8 mouse cellular contexts compared by ENCODE assay signal in genomic region chr6:48626984-48627383, GRCm38 (mm10). TPM values are rescaled to one million over a fixed set of nuclear protein-coding genes. Genes with fewer than 3 reads are reported as not detected.
DNase-seq lines count a peak whose midpoint lies in the region; ATAC-seq and TF ChIP-seq lines count a peak whose summit lies in the region.

No protein-coding gene starts in this region.

- H3K36me3 ChIP-seq in embryonic facial prominence, embryonic 13.5 days, result peaks cover 2% of the 10 kb centered on the region; the same call in 1 of the 2 replicates
- 0 out of 2 replicates have a peak, but pooled peaks cover under 1% of the 10 kb centered on the region for H3K36me3 ChIP-seq in heart, embryonic 10.5 days
- peaks cover 2% of the 10 kb centered on the region; the same call in 1 of the 2 replicates for H3K36me3 ChIP-seq in limb, embryonic 13.5 days
- H3K36me3 ChIP-seq in midbrain, postnatal 0 days (ENCODE audit: insufficient read depth, low read length), result no peaks in the 10 kb centered on the region; the same call in 1 of the 2 replicates

- WGBS in embryonic facial prominence, embryonic 13.5 days, result under 1% methylated on average over 32 of the region's 32 CpGs
- WGBS in heart, embryonic 10.5 days, result under 1% methylated on average over 32 of the region's 32 CpGs
- under 1% methylated on average over 32 of the region's 32 CpGs for WGBS in limb, embryonic 13.5 days
- under 1% methylated on average over 32 of the region's 32 CpGs for WGBS in midbrain, postnatal 0 days

- H3K4me2 ChIP-seq in embryonic facial prominence, embryonic 13.5 days, result peak overlapping the region; percentile 87
- H3K4me2 ChIP-seq in limb, embryonic 13.5 days (replicated peaks), result peak overlapping the region; percentile 86
- peak overlapping the region; percentile 81 for H3K4me2 ChIP-seq in midbrain, postnatal 0 days (ENCODE audit: low read depth, low read length, poor library complexity, severe bottlenecking)

- H3K9me3 ChIP-seq in embryonic facial prominence, embryonic 13.5 days, result no peaks in the 10 kb centered on the region
- H3K9me3 ChIP-seq in heart, embryonic 10.5 days, result no peaks in the 10 kb centered on the region
- no peaks in the 10 kb centered on the region for H3K9me3 ChIP-seq in limb, embryonic 13.5 days
- H3K9me3 ChIP-seq in midbrain, postnatal 0 days (ENCODE audit: low read length), result no peaks in the 10 kb centered on the region

- no peak overlapping the region for H3K27ac ChIP-seq in embryonic facial prominence, embryonic 13.5 days
- peak overlapping the region; percentile 73 for H3K27ac ChIP-seq in heart, embryonic 10.5 days
- H3K27ac ChIP-seq in limb, embryonic 13.5 days, result no peak overlapping the region
- no peak overlapping the region; the same call in 1 of the 2 replicates for H3K27ac ChIP-seq in midbrain, postnatal 0 days (ENCODE audit: low read depth, low read length)

- H3K27me3 ChIP-seq in embryonic facial prominence, embryonic 13.5 days, result peaks cover 60% of the 10 kb centered on the region
- peaks cover 63% of the 10 kb centered on the region for H3K27me3 ChIP-seq in heart, embryonic 10.5 days (ENCODE audit: insufficient read depth, poor library complexity, severe bottlenecking)
- H3K27me3 ChIP-seq in limb, embryonic 13.5 days, result peaks cover 68% of the 10 kb centered on the region
- H3K27me3 ChIP-seq in midbrain, postnatal 0 days (ENCODE audit: insufficient read depth, low read length), result 0 out of 2 replicates have a peak, but pooled peaks cover 7% of the 10 kb centered on the region

- peak; percentile 36; the same call in 1 of the 2 replicates for TF ChIP-seq CTCF in midbrain, postnatal 0 days (IDR thresholded peaks at IDR 0.05)

- peaks cover 20% of the 10 kb centered on the region for H3K4me1 ChIP-seq in embryonic facial prominence, embryonic 13.5 days
- peaks cover 26% of the 10 kb centered on the region for H3K4me1 ChIP-seq in heart, embryonic 10.5 days
- H3K4me1 ChIP-seq in limb, embryonic 13.5 days, result peaks cover 23% of the 10 kb centered on the region
- H3K4me1 ChIP-seq in midbrain, postnatal 0 days (ENCODE audit: insufficient read depth, low read length), result peaks cover 16% of the 10 kb centered on the region

- peak overlapping the region; percentile 71 for H3K9ac ChIP-seq in embryonic facial prominence, embryonic 13.5 days
- peak overlapping the region; percentile 66 for H3K9ac ChIP-seq in limb, embryonic 13.5 days
- H3K9ac ChIP-seq in midbrain, postnatal 0 days (replicated peaks; ENCODE audit: low read length, poor library complexity, severe bottlenecking), result peak overlapping the region; percentile 63

- ATAC-seq in embryonic facial prominence, embryonic 13.5 days (ENCODE audit: insufficient number of reproducible peaks, insufficient read depth, low FRiP score, low TSS enrichment, low read depth), result no peak
- peak; percentile 49; the same call in 1 of the 2 replicates for ATAC-seq in limb, embryonic 13.5 days (ENCODE audit: low FRiP score, low read depth)
- peak; percentile 64; the same call in 1 of the 2 replicates for ATAC-seq in midbrain, postnatal 0 days (ENCODE audit: low FRiP score)

- H3K4me3 ChIP-seq in embryonic facial prominence, embryonic 13.5 days, result peak overlapping the region; percentile 54
- peak overlapping the region; percentile 67 for H3K4me3 ChIP-seq in heart, embryonic 10.5 days
- H3K4me3 ChIP-seq in limb, embryonic 13.5 days, result peak overlapping the region; percentile 53
- H3K4me3 ChIP-seq in midbrain, postnatal 0 days (ENCODE audit: low read depth, low read length), result peak overlapping the region; percentile 53

- DNase-seq in A20 (ENCODE audit: low read depth, low spot score), result peak; percentile 72
- peak; percentile 78 for DNase-seq in adrenal gland, postnatal 14 days
- DNase-seq in heart, embryonic 10.5 days (ENCODE audit: low spot score), result no peak
- peak; percentile 81 to 82 for DNase-seq in kidney, adult 8-10 months
- peak; percentile 72 for DNase-seq in midbrain, postnatal 0 days (ENCODE audit: low spot score)
- DNase-seq in thymus, postnatal 0 days (ENCODE audit: low spot score), result peak; percentile 48

RNA-seq across cellular contexts. Expression of gene AI854703, which starts 0.4 kb away (rescaled TPM):
- total RNA-seq in adrenal gland, postnatal 14 days (2021), result 1.8 and 3.1 TPM in 2 replicates
- 1.3 and 1.5 TPM in 2 replicates for polyA plus RNA-seq in embryonic facial prominence, embryonic 13.5 days (2015; fragmentation: Nextera tagmentation; extraction: Ambion mirVana)
- 0.90 and 1.6 TPM in 2 replicates for polyA plus RNA-seq in heart, embryonic 10.5 days (2016; fragmentation: Nextera tagmentation; extraction: Ambion mirVana)
- polyA plus RNA-seq in limb, embryonic 13.5 days (2015; fragmentation: Nextera tagmentation; extraction: Ambion mirVana), result 0.75 and 0.89 TPM in 2 replicates
- total RNA-seq in midbrain, postnatal 0 days (2014; rRNA removed), result 51.7 and 57.1 TPM in 2 replicates
- 28.5 and 30.2 TPM in 2 replicates for polyA plus RNA-seq in midbrain, postnatal 0 days (2015; fragmentation: Nextera tagmentation; extraction: Ambion mirVana)
- polyA plus RNA-seq in thymus, postnatal 0 days (2015; fragmentation: Nextera tagmentation; extraction: Ambion mirVana), result 2.0 and 2.3 TPM in 2 replicates

RNA-seq across cellular contexts. Expression of gene Gimap8, which starts 20.1 kb away (rescaled TPM):
- 12.1 and 20.4 TPM in 2 replicates for total RNA-seq in adrenal gland, postnatal 14 days (2021)
- 0.46 and 0.98 TPM in 2 replicates for polyA plus RNA-seq in embryonic facial prominence, embryonic 13.5 days (2015; fragmentation: Nextera tagmentation; extraction: Ambion mirVana)
- polyA plus RNA-seq in heart, embryonic 10.5 days (2016; fragmentation: Nextera tagmentation; extraction: Ambion mirVana), result 0.70 and 0.87 TPM in 2 replicates
- polyA plus RNA-seq in limb, embryonic 13.5 days (2015; fragmentation: Nextera tagmentation; extraction: Ambion mirVana), result 0.70 and 0.86 TPM in 2 replicates
- 0.60 and 0.76 TPM in 2 replicates for total RNA-seq in midbrain, postnatal 0 days (2014; rRNA removed)
- polyA plus RNA-seq in midbrain, postnatal 0 days (2015; fragmentation: Nextera tagmentation; extraction: Ambion mirVana), result 0.45 and 0.53 TPM in 2 replicates
- 11.8 and 12.8 TPM in 2 replicates for polyA plus RNA-seq in thymus, postnatal 0 days (2015; fragmentation: Nextera tagmentation; extraction: Ambion mirVana)

RNA-seq across cellular contexts. Expression of gene Zfp775, which starts 25.1 kb away (rescaled TPM):
- 7.7 and 8.9 TPM in 2 replicates for total RNA-seq in adrenal gland, postnatal 14 days (2021)
- 5.4 and 9.8 TPM in 2 replicates for polyA plus RNA-seq in embryonic facial prominence, embryonic 13.5 days (2015; fragmentation: Nextera tagmentation; extraction: Ambion mirVana)
- polyA plus RNA-seq in heart, embryonic 10.5 days (2016; fragmentation: Nextera tagmentation; extraction: Ambion mirVana), result 7.7 and 8.9 TPM in 2 replicates
- 7.2 and 7.7 TPM in 2 replicates for polyA plus RNA-seq in limb, embryonic 13.5 days (2015; fragmentation: Nextera tagmentation; extraction: Ambion mirVana)
- total RNA-seq in midbrain, postnatal 0 days (2014; rRNA removed), result 8.6 and 9.5 TPM in 2 replicates
- polyA plus RNA-seq in midbrain, postnatal 0 days (2015; fragmentation: Nextera tagmentation; extraction: Ambion mirVana), result 8.6 and 9.5 TPM in 2 replicates
- 6.8 and 6.9 TPM in 2 replicates for polyA plus RNA-seq in thymus, postnatal 0 days (2015; fragmentation: Nextera tagmentation; extraction: Ambion mirVana)

RNA-seq across cellular contexts. Expression of gene Gm44965, which starts 33.2 kb away (rescaled TPM):
- not detected in 2 replicates for total RNA-seq in adrenal gland, postnatal 14 days (2021)
- 1.2 TPM in 1 of 2 replicates, not detected in the other for polyA plus RNA-seq in embryonic facial prominence, embryonic 13.5 days (2015; fragmentation: Nextera tagmentation; extraction: Ambion mirVana)
- 0.49 TPM in 1 of 2 replicates, not detected in the other for polyA plus RNA-seq in heart, embryonic 10.5 days (2016; fragmentation: Nextera tagmentation; extraction: Ambion mirVana)
- polyA plus RNA-seq in limb, embryonic 13.5 days (2015; fragmentation: Nextera tagmentation; extraction: Ambion mirVana), result 0.73 TPM in 1 of 2 replicates, not detected in the other
- total RNA-seq in midbrain, postnatal 0 days (2014; rRNA removed), result not detected in 2 replicates
- polyA plus RNA-seq in midbrain, postnatal 0 days (2015; fragmentation: Nextera tagmentation; extraction: Ambion mirVana), result 0.75 and 1.7 TPM in 2 replicates
- not detected in 2 replicates for polyA plus RNA-seq in thymus, postnatal 0 days (2015; fragmentation: Nextera tagmentation; extraction: Ambion mirVana)

RNA-seq across cellular contexts. Expression of gene Repin1, which starts 33.3 kb away (rescaled TPM):
- 42.8 TPM in 2 replicates for total RNA-seq in adrenal gland, postnatal 14 days (2021)
- 23.0 and 24.2 TPM in 2 replicates for polyA plus RNA-seq in embryonic facial prominence, embryonic 13.5 days (2015; fragmentation: Nextera tagmentation; extraction: Ambion mirVana)
- 31.9 and 33.2 TPM in 2 replicates for polyA plus RNA-seq in heart, embryonic 10.5 days (2016; fragmentation: Nextera tagmentation; extraction: Ambion mirVana)
- 30.7 and 34.1 TPM in 2 replicates for polyA plus RNA-seq in limb, embryonic 13.5 days (2015; fragmentation: Nextera tagmentation; extraction: Ambion mirVana)
- total RNA-seq in midbrain, postnatal 0 days (2014; rRNA removed), result 76.5 and 91.5 TPM in 2 replicates
- 41.2 and 42.8 TPM in 2 replicates for polyA plus RNA-seq in midbrain, postnatal 0 days (2015; fragmentation: Nextera tagmentation; extraction: Ambion mirVana)
- 15.5 and 15.6 TPM in 2 replicates for polyA plus RNA-seq in thymus, postnatal 0 days (2015; fragmentation: Nextera tagmentation; extraction: Ambion mirVana)
